Mouse (Mus musculus) testis, adult 2 months (tissue): ENCODE results near the gene Cxcl10. TPM values are rescaled to one million over a fixed set of nuclear protein-coding genes. Genes with fewer than 3 reads are reported as not detected.
A peak's percentile ranks its signal among the peaks of the same experiment; 100 is the strongest.

Experiments used
- H3K27ac ChIP-seq: fragments of 200-500 bp; 2 replicates; pipeline ENCODE4 v1.5.1; 2012; ENCODE audit warnings: low read depth, low read length; ENCODE audit not compliant: control insufficient read depth, insufficient read depth
- H3K27me3 ChIP-seq: fragments of 200-500 bp; 2 replicates; pipeline ENCODE4 v1.6.1; 2012; ENCODE audit warnings: mild to moderate bottlenecking, low read length, moderate library complexity; ENCODE audit not compliant: control insufficient read depth, insufficient read depth
- H3K36me3 ChIP-seq: fragments of 200-500 bp; 2 replicates; pipeline ENCODE4 v1.6.1; 2012; ENCODE audit warnings: mild to moderate bottlenecking, low read length; ENCODE audit not compliant: control insufficient read depth, insufficient read depth
- H3K4me1 ChIP-seq: fragments of 200-500 bp; 2 replicates; pipeline ENCODE4 v1.6.1; 2012; ENCODE audit warnings: low read length; ENCODE audit not compliant: control insufficient read depth, insufficient read depth
- H3K4me3 ChIP-seq: fragments of 200-500 bp; 2 replicates; pipeline ENCODE4 v1.5.1; 2012; ENCODE audit warnings: low read depth, mild to moderate bottlenecking, low read length, moderate library complexity, mixed read lengths; ENCODE audit not compliant: control insufficient read depth
- CTCF ChIP-seq: fragments of 200-500 bp; IDR thresholded peaks from 2 replicates; pipeline ENCODE4 v1.5.1; 2012; ENCODE audit warnings: low read depth, mild to moderate bottlenecking, inconsistent platforms, low read length, moderate library complexity; ENCODE audit not compliant: control insufficient read depth, insufficient read depth, insufficient replicate concordance
- POLR2A ChIP-seq: fragments of 200-500 bp; IDR thresholded peaks from 2 replicates; pipeline ENCODE4 v1.6.1; 2012; ENCODE audit warnings: low read depth, mild to moderate bottlenecking, inconsistent platforms, low read length, moderate library complexity; ENCODE audit not compliant: control insufficient read depth
- polyA plus RNA-seq: library from polyadenylated mRNA; depleted of rRNA; stranded (reverse); fragments of >200 nt; gene quantifications from 2 replicates; pipeline ENCODE4 v1.2.3, GENCODE M21; 2012

The Cxcl10 gene
- polyA plus RNA-seq, 1 experiment: not detected

DNA sequence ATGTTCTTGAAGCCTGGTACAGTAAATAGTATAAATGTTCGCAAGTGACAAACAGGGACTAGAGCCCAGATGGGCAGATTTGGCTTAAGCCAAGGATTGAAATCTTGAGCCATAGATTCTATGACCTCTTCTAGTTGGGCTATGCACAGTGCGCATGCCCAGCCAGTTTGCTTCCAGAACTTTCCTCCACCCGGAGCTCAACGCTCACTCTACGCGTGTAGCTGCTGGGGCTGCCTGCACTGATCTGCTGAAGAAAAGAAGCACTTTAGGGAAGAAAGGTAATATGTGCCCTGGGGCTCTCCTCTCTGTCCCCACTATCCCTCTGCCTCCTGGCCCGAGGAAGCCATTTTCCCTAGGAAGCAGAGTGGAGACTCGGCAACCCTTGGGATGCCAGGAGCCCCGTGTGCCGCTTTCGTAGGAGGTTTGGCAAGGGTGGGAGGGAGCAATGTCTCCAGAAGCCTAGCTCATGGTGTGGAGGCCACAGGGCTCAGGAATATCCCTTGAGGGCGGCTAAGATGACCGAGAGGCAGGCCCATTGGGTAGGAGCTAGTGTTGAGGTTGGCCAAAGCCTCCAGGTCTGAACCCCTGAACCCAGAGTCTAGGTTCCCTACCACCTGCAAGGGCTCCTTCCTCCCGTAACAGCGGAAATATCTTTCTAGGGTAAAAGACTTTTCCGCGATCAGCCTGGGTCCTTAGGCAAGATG, 16.9 kb downstream of the Cxcl10 start, which contains the start of gene Art3:
Gene Art3 (plus strand): TSS at position 193 of the 704 bp plus-strand sequence.
- Histone ChIP-seq H3K27ac (peak within 1 kb of the TSS; percentile 85), H3K4me3 (peak within 1 kb of the TSS; percentile 94), H3K27me3 (no peaks in the 10 kb centered on the region), H3K4me1 (peaks cover 11% of the 10 kb centered on the region), H3K36me3 (no peaks in the 10 kb centered on the region)
- TF ChIP-seq POLR2A (peak; percentile 95), CTCF (no peak)

DNA sequence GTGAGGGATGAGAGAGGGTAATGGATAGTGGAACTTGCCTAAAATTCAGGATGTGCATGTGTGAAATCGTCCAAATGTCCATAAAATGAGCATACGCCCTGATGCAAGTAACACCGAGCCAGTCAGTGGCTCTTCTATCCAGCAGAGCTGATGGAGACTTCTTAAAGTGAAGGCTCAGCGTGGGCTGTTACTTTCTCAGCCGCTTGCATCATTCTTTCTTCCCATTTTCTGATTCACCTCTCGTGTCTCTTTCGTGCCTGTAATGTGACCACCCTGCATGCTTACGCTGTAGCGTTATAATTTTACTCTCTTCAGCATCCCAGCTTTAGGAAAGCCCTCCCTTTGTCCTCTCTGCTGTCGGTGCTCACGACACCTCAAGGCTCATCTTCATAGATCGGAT, 17.6 kb downstream of the Cxcl10 start:
- Histone ChIP-seq H3K4me1 (peaks cover 11% of the 10 kb centered on the region), H3K27me3 (no peaks in the 10 kb centered on the region), H3K36me3 (no peaks in the 10 kb centered on the region), H3K27ac (0 out of 2 replicates have a peak overlapping the region, but pooled peaks have one; percentile 16), H3K4me3 (peak overlapping the region; percentile 47)
- TF ChIP-seq CTCF (no peak), POLR2A (no peak)

GRCm38 (mm10) chr5:92327929-92328328, 20.8 kb downstream of the Cxcl10 start, which contains the start of gene Cxcl9:
Cxcl9 (minus strand) TSS chr5:92328079.
- Histone ChIP-seq H3K4me1 (peaks cover 8% of the 10 kb centered on the region), H3K36me3 (no peaks in the 10 kb centered on the region), H3K4me3 (no peak within 1 kb of the TSS), H3K27ac (no peak within 1 kb of the TSS), H3K27me3 (no peaks in the 10 kb centered on the region)
- no peak for TF ChIP-seq CTCF
- TF ChIP-seq POLR2A: no peak

GRCm38 (mm10) chr5:92327367-92327766, 21.3 kb downstream of the Cxcl10 start:
- Histone ChIP-seq H3K4me1 (peaks cover 8% of the 10 kb centered on the region), H3K27me3 (no peaks in the 10 kb centered on the region), H3K4me3 (no peak overlapping the region), H3K36me3 (no peaks in the 10 kb centered on the region), H3K27ac (no peak overlapping the region)
- TF ChIP-seq CTCF: no peak
- no peak for TF ChIP-seq POLR2A

DNA sequence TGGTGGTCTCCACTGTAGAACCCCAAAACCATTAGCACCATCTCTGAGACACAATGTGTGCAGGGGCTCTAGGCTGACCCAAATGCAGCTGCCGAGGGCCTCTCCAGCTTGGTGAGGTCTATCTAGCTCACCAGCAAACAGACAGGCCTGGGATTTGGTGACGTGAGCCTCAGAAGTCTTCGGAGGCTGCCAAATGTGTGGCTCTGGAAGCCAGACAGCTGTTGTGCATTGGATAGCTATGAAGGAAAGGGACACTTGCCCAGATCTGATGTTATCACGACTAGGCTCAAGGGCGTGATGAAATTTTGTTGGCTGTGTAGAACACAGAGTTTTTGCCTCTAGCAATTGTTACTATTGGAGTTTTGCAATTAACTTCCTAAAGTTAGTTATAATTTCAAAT, 25.4 kb downstream of the Cxcl10 start:
- Histone ChIP-seq H3K27me3 (no peaks in the 10 kb centered on the region), H3K36me3 (no peaks in the 10 kb centered on the region), H3K27ac (no peak overlapping the region), H3K4me3 (no peak overlapping the region), H3K4me1 (no peaks in the 10 kb centered on the region)
- TF ChIP-seq POLR2A (no peak), CTCF (no peak)

GRCm38 (mm10) chr5:92322612-92323011, 26.1 kb downstream of the Cxcl10 start:
- Histone ChIP-seq H3K4me1 (no peaks in the 10 kb centered on the region), H3K27me3 (no peaks in the 10 kb centered on the region), H3K27ac (no peak overlapping the region), H3K4me3 (no peak overlapping the region), H3K36me3 (no peaks in the 10 kb centered on the region)
- TF ChIP-seq CTCF (no peak), POLR2A (no peak)

DNA sequence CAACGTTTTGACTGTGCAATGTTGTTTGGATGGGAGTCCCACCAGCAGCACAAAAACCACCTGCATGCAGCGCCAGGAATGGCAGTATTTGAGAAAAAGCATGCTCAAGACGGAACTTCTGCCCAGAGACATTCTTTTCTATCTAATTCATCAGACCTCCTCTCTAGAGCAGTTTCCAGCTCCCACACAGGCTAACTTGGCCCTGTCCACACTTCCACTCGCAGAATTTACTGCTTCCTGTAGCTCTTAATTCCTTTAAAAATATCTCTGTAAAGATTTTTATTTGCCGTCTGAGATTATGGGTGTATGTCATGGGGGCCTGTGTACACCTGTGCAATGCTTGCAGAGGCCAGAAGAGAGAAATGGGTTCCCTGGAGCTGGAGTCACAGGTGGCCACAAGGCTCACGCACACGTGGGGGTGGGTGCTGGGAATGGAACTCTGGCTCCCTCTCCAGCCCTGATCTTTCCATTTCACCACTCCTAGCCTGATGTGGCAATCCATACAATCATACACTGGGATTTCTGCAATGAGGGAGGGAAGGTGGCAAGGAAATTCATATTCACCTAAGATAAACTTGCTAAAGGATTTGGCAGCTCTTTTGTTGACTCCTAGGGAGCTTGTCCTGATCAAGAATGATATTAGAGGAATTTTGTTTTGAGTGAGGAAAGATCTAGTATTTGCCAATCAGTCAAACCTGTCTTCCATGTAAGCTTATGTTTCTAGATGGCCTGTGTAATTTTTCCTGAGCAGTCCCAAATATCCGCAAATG, 26.9 kb downstream of the Cxcl10 start:
- no peak overlapping the region for H3K27ac ChIP-seq

More for the DNA sequence above, 26.9 kb downstream of the Cxcl10 start:
- Histone ChIP-seq H3K4me3 (no peak overlapping the region), H3K36me3 (no peaks in the 10 kb centered on the region), H3K27me3 (no peaks in the 10 kb centered on the region), H3K4me1 (no peaks in the 10 kb centered on the region)
- TF ChIP-seq CTCF: no peak
- no peak for TF ChIP-seq POLR2A
